Mouse (Mus musculus): ENCODE data around the gene Gm20388. TPM values are rescaled to one million over a fixed set of nuclear protein-coding genes. Genes with fewer than 3 reads are reported as not detected.

The Gm20388 gene
- polyA plus RNA-seq, 1 experiment from 2014 or later = 12.4 TPM

GRCm38 (mm10) chr8:120984888-120985287, 1074.2 kb downstream of the Gm20388 start:
- Histone ChIP-seq H3K27ac (ENCODE audit: low read depth, low read length) (no peak overlapping the region), H3K4me2 (ENCODE audit: low read length) (no peak overlapping the region), H3K27me3 (replicated peaks; ENCODE audit: control insufficient read depth, insufficient read depth, low read length) (no peaks in the 10 kb centered on the region), H3K9me3 (ENCODE audit: control insufficient read depth, low read length) (no peaks in the 10 kb centered on the region), H3K36me3 (ENCODE audit: control insufficient read depth, insufficient read depth, low read length) (no peaks in the 10 kb centered on the region), H3K9ac (ENCODE audit: low read depth, low read length) (no peak overlapping the region), H3K4me3 (ENCODE audit: low read length) (no peak overlapping the region), H3K4me1 (ENCODE audit: control insufficient read depth, insufficient read depth, low read depth, low read length) (no peaks in the 10 kb centered on the region)
- ATAC-seq = no peak
- 73% methylated on average over 8 of the region's 8 CpGs for WGBS

GRCm38 (mm10) chr8:120986022-120986421, 1075.4 kb downstream of the Gm20388 start:
- no peak overlapping the region for H3K4me2 ChIP-seq (ENCODE audit: low read length)
- H3K4me1 ChIP-seq (ENCODE audit: control insufficient read depth, insufficient read depth, low read depth, low read length) = no peaks in the 10 kb centered on the region
- H3K9me3 ChIP-seq (ENCODE audit: control insufficient read depth, low read length) = no peaks in the 10 kb centered on the region
- 86% methylated on average over 7 of the region's 7 CpGs for WGBS
- H3K9ac ChIP-seq (ENCODE audit: low read depth, low read length) = no peak overlapping the region
- ATAC-seq = no peak
- H3K27me3 ChIP-seq (replicated peaks; ENCODE audit: control insufficient read depth, insufficient read depth, low read length) = no peaks in the 10 kb centered on the region
- H3K27ac ChIP-seq (ENCODE audit: low read depth, low read length) = no peak overlapping the region
- no peaks in the 10 kb centered on the region for H3K36me3 ChIP-seq (ENCODE audit: control insufficient read depth, insufficient read depth, low read length)
- no peak overlapping the region for H3K4me3 ChIP-seq (ENCODE audit: low read length)

GRCm38 (mm10) chr8:120993738-120994137, 1083.1 kb downstream of the Gm20388 start:
- Histone ChIP-seq H3K4me3 (ENCODE audit: low read length) (no peak overlapping the region), H3K9ac (ENCODE audit: low read depth, low read length) (no peak overlapping the region), H3K27me3 (replicated peaks; ENCODE audit: control insufficient read depth, insufficient read depth, low read length) (no peaks in the 10 kb centered on the region; the same call in 1 of the 2 replicates), H3K36me3 (ENCODE audit: control insufficient read depth, insufficient read depth, low read length) (no peaks in the 10 kb centered on the region), H3K4me2 (ENCODE audit: low read length) (no peak overlapping the region), H3K9me3 (ENCODE audit: control insufficient read depth, low read length) (no peaks in the 10 kb centered on the region), H3K4me1 (ENCODE audit: control insufficient read depth, insufficient read depth, low read depth, low read length) (no peaks in the 10 kb centered on the region; the same call in 1 of the 2 replicates), H3K27ac (ENCODE audit: low read depth, low read length) (no peak overlapping the region)
- no peak for ATAC-seq
- 80% methylated on average over 16 of the region's 16 CpGs for WGBS

GRCm38 (mm10) chr8:120995424-120995823, 1084.8 kb downstream of the Gm20388 start:
- no peak for ATAC-seq

GRCm38 (mm10) chr8:120996905-120997581, 1086.4 kb downstream of the Gm20388 start:
- WGBS = 62% methylated on average over 12 of the region's 12 CpGs
- ATAC-seq = peak; percentile 45; the same call in 1 of the 2 replicates
- H3K9ac ChIP-seq (ENCODE audit: low read depth, low read length) = no peak overlapping the region
- no peaks in the 10 kb centered on the region; the same call in 1 of the 2 replicates for H3K4me1 ChIP-seq (ENCODE audit: control insufficient read depth, insufficient read depth, low read depth, low read length)
- no peaks in the 10 kb centered on the region for H3K9me3 ChIP-seq (ENCODE audit: control insufficient read depth, low read length)
- no peak overlapping the region for H3K4me2 ChIP-seq (ENCODE audit: low read length)
- no peak overlapping the region for H3K27ac ChIP-seq (ENCODE audit: low read depth, low read length)
- no peaks in the 10 kb centered on the region for H3K36me3 ChIP-seq (ENCODE audit: control insufficient read depth, insufficient read depth, low read length)
- H3K27me3 ChIP-seq (replicated peaks; ENCODE audit: control insufficient read depth, insufficient read depth, low read length) = no peaks in the 10 kb centered on the region; the same call in 1 of the 2 replicates
- no peak overlapping the region for H3K4me3 ChIP-seq (ENCODE audit: low read length)

More at GRCm38 (mm10) chr8:120995424-120995823, 1084.8 kb downstream of the Gm20388 start:
- Histone ChIP-seq H3K4me3 (ENCODE audit: low read length) (no peak overlapping the region), H3K4me1 (ENCODE audit: control insufficient read depth, insufficient read depth, low read depth, low read length) (no peaks in the 10 kb centered on the region; the same call in 1 of the 2 replicates), H3K27me3 (replicated peaks; ENCODE audit: control insufficient read depth, insufficient read depth, low read length) (no peaks in the 10 kb centered on the region; the same call in 1 of the 2 replicates), H3K9me3 (ENCODE audit: control insufficient read depth, low read length) (no peaks in the 10 kb centered on the region), H3K9ac (ENCODE audit: low read depth, low read length) (no peak overlapping the region), H3K36me3 (ENCODE audit: control insufficient read depth, insufficient read depth, low read length) (no peaks in the 10 kb centered on the region), H3K4me2 (ENCODE audit: low read length) (no peak overlapping the region), H3K27ac (ENCODE audit: low read depth, low read length) (no peak overlapping the region)
- 88% methylated on average over 9 of the region's 9 CpGs for WGBS

- no peaks in the 10 kb centered on the region; the same call in 1 of the 2 replicates for H3K4me1 ChIP-seq (ENCODE audit: control insufficient read depth, insufficient read depth, low read depth, low read length)
- no peaks in the 10 kb centered on the region for H3K9me3 ChIP-seq (ENCODE audit: control insufficient read depth, low read length)
- H3K27me3 ChIP-seq (replicated peaks; ENCODE audit: control insufficient read depth, insufficient read depth, low read length) = no peaks in the 10 kb centered on the region
- no peak for ATAC-seq
- H3K36me3 ChIP-seq (ENCODE audit: control insufficient read depth, insufficient read depth, low read length) = no peaks in the 10 kb centered on the region
- no peak overlapping the region for H3K4me2 ChIP-seq (ENCODE audit: low read length)
- H3K4me3 ChIP-seq (ENCODE audit: low read length) = no peak overlapping the region
- no peak overlapping the region for H3K27ac ChIP-seq (ENCODE audit: low read depth, low read length)
- WGBS = 76% methylated on average over 9 of the region's 9 CpGs
- no peak overlapping the region for H3K9ac ChIP-seq (ENCODE audit: low read depth, low read length)
Measured at GRCm38 (mm10) chr8:120997926-120998325, 1087.3 kb downstream of the Gm20388 start.

- Histone ChIP-seq H3K27ac (ENCODE audit: low read depth, low read length) (no peak overlapping the region), H3K9me3 (ENCODE audit: control insufficient read depth, low read length) (no peaks in the 10 kb centered on the region), H3K4me3 (ENCODE audit: low read length) (no peak overlapping the region), H3K36me3 (ENCODE audit: control insufficient read depth, insufficient read depth, low read length) (no peaks in the 10 kb centered on the region), H3K27me3 (replicated peaks; ENCODE audit: control insufficient read depth, insufficient read depth, low read length) (no peaks in the 10 kb centered on the region), H3K9ac (ENCODE audit: low read depth, low read length) (no peak overlapping the region), H3K4me1 (ENCODE audit: control insufficient read depth, insufficient read depth, low read depth, low read length) (no peaks in the 10 kb centered on the region; the same call in 1 of the 2 replicates), H3K4me2 (ENCODE audit: low read length) (no peak overlapping the region)
- ATAC-seq = no peak
- WGBS = 79% methylated on average over 14 of the region's 14 CpGs
Measured at GRCm38 (mm10) chr8:120998966-120999365, 1088.3 kb downstream of the Gm20388 start.

GRCm38 (mm10) chr8:121001951-121002350, 1091.3 kb downstream of the Gm20388 start:
- Histone ChIP-seq H3K4me3 (ENCODE audit: low read length) (no peak overlapping the region), H3K9ac (ENCODE audit: low read depth, low read length) (no peak overlapping the region), H3K27me3 (replicated peaks; ENCODE audit: control insufficient read depth, insufficient read depth, low read length) (no peaks in the 10 kb centered on the region), H3K27ac (ENCODE audit: low read depth, low read length) (no peak overlapping the region), H3K9me3 (ENCODE audit: control insufficient read depth, low read length) (no peaks in the 10 kb centered on the region; the same call in 1 of the 2 replicates), H3K36me3 (ENCODE audit: control insufficient read depth, insufficient read depth, low read length) (no peaks in the 10 kb centered on the region), H3K4me1 (ENCODE audit: control insufficient read depth, insufficient read depth, low read depth, low read length) (no peaks in the 10 kb centered on the region), H3K4me2 (ENCODE audit: low read length) (no peak overlapping the region)
- ATAC-seq = no peak
- 77% methylated on average over 12 of the region's 12 CpGs for WGBS

- Histone ChIP-seq H3K9ac (ENCODE audit: low read depth, low read length) (no peak overlapping the region), H3K9me3 (ENCODE audit: control insufficient read depth, low read length) (no peaks in the 10 kb centered on the region; the same call in 1 of the 2 replicates), H3K4me1 (ENCODE audit: control insufficient read depth, insufficient read depth, low read depth, low read length) (no peaks in the 10 kb centered on the region), H3K27me3 (replicated peaks; ENCODE audit: control insufficient read depth, insufficient read depth, low read length) (no peaks in the 10 kb centered on the region), H3K4me2 (ENCODE audit: low read length) (no peak overlapping the region), H3K36me3 (ENCODE audit: control insufficient read depth, insufficient read depth, low read length) (no peaks in the 10 kb centered on the region), H3K4me3 (ENCODE audit: low read length) (no peak overlapping the region), H3K27ac (ENCODE audit: low read depth, low read length) (no peak overlapping the region)
- peak; percentile 34; the same call in 1 of the 2 replicates for ATAC-seq
- WGBS = 37% methylated on average over 17 of the region's 17 CpGs
Measured at GRCm38 (mm10) chr8:121002871-121003539, 1092.4 kb downstream of the Gm20388 start.
